ENCODE assay signal across 21 mouse cellular contexts in genomic region chr2:26598462-26598861, GRCm38 (mm10). TPM values are rescaled to one million over a fixed set of nuclear protein-coding genes. Genes with fewer than 3 reads are reported as not detected.
"Had no signal": no experiment of that assay in that cellular context is flagged by ENCODE, and none has a peak within 500 bp of the region (broad histone marks: within the 10 kb centered on the region; RNA-seq: fewer than 3 reads in every experiment).

No protein-coding gene starts in this region.

- ATAC-seq: midbrain, embryonic 13.5 days had no signal

- DNase-seq: kidney, adult 2 months; kidney, postnatal 36 days; layer of hippocampus, adult 9-11 months; layer of hippocampus, postnatal 36 days; right cerebral cortex, postnatal 14 days; thymus, postnatal 36 days had no signal

- H3K36me3 ChIP-seq: midbrain, embryonic 13.5 days had no signal

- H3K27ac ChIP-seq: kidney, postnatal 0 days; limb, embryonic 12.5 days; lung, embryonic 15.5 days; midbrain, embryonic 13.5 days; stomach, embryonic 15.5 days had no signal

- H3K9me3 ChIP-seq: limb, embryonic 12.5 days; liver, embryonic 15.5 days; lung, embryonic 15.5 days; midbrain, embryonic 13.5 days; stomach, embryonic 15.5 days had no signal

- H3K4me2 ChIP-seq: limb, embryonic 12.5 days; liver, embryonic 15.5 days; lung, embryonic 15.5 days; midbrain, embryonic 13.5 days; stomach, embryonic 15.5 days had no signal

- H3K9ac ChIP-seq: limb, embryonic 12.5 days; liver, embryonic 15.5 days; lung, embryonic 15.5 days; midbrain, embryonic 13.5 days; stomach, embryonic 15.5 days had no signal

- H3K27me3 ChIP-seq: lung, embryonic 15.5 days; stomach, embryonic 15.5 days had no signal

- H3K4me3 ChIP-seq: limb, embryonic 12.5 days; liver, embryonic 15.5 days; lung, embryonic 15.5 days; midbrain, embryonic 13.5 days; stomach, embryonic 15.5 days had no signal

RNA-seq across cellular contexts. Expression of gene Gm20532, which starts 12.0 kb away (rescaled TPM):
- total RNA-seq: layer of hippocampus, adult 18-20 months; layer of hippocampus, postnatal 36 days; left cerebral cortex, adult 8-10 months; left cerebral cortex, postnatal 36 days; liver, adult 2 months; megakaryocyte progenitor cell, adult 5-6 weeks; midbrain, postnatal 0 days had no signal
- polyA plus RNA-seq: kidney, adult 2 months; kidney, postnatal 0 days; liver, adult 2 months; liver, embryonic 15.5 days; lung, embryonic 15.5 days; midbrain, embryonic 13.5 days; neural tube, embryonic 14.5 days; spleen, adult 2 months; stomach, embryonic 15.5 days; thymus, postnatal 0 days had no signal
